Mouse (Mus musculus): ENCODE measurements around the gene Gm10722. TPM values are rescaled to one million over a fixed set of nuclear protein-coding genes. Genes with fewer than 3 reads are reported as not detected.
"Not testable (repeated sequence)": the region's sequence is repeated elsewhere in the genome, so short reads cannot be mapped to it uniquely, and the experiment has no call there.

The Gm10722 gene
- not detected in 2 replicates for polyA plus RNA-seq (2014; fragmentation: Nextera tagmentation; extraction: Ambion mirVana)

DNA sequence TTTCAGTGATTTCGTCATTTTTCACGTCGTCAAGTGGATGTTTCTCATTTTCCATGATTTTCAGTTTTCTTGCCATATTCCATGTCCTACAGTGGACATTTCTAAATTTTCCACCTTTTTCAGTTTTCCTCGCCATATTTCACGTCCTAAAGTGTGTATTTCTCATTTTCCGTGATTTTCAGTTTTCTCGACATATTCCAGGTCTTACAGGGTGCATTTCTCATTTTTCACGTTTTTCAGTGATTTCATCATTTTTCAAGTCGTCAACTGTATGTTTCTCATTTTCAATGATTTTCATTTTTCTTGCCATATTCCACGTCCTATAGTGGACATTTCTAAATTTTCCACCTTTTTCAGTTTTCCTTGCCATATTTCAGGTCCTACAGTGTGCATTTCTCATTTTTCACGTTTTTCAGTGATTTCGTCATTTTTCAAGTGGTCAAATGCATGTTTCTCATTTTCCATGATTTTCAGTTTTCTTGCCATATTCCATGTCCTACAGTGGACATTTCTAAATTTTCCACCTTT lies at the start of gene Gm10722:
Gm10722 (plus strand) TSS at position 478 of the 528 bp plus-strand sequence.
- H3K36me3 ChIP-seq (ENCODE audit: control insufficient read depth, insufficient read depth, low read length); H3K9ac ChIP-seq (ENCODE audit: low read length); ATAC-seq (ENCODE audit: insufficient read depth, low FRiP score, low TSS enrichment); H3K4me3 ChIP-seq (ENCODE audit: low read depth, low read length); H3K27me3 ChIP-seq (ENCODE audit: control insufficient read depth, insufficient read depth, low read length); H3K4me2 ChIP-seq (ENCODE audit: low read depth); H3K27ac ChIP-seq (ENCODE audit: low read depth, low read length); H3K4me1 ChIP-seq (ENCODE audit: control insufficient read depth, insufficient read depth, low read length); DNase-seq (ENCODE audit: low spot score); H3K9me3 ChIP-seq (ENCODE audit: control insufficient read depth, low read length): not testable (repeated sequence)
- 69% methylated on average over 12 of the region's 12 CpGs for WGBS

- WGBS, result 66% methylated on average over 8 of the region's 8 CpGs
- not testable (repeated sequence) for H3K9me3 ChIP-seq (ENCODE audit: control insufficient read depth, low read length); H3K27ac ChIP-seq (ENCODE audit: low read depth, low read length); H3K9ac ChIP-seq (ENCODE audit: low read length); H3K4me3 ChIP-seq (ENCODE audit: low read depth, low read length); H3K4me1 ChIP-seq (ENCODE audit: control insufficient read depth, insufficient read depth, low read length); H3K27me3 ChIP-seq (ENCODE audit: control insufficient read depth, insufficient read depth, low read length); H3K36me3 ChIP-seq (ENCODE audit: control insufficient read depth, insufficient read depth, low read length); DNase-seq (ENCODE audit: low spot score); H3K4me2 ChIP-seq (ENCODE audit: low read depth); ATAC-seq (ENCODE audit: insufficient read depth, low FRiP score, low TSS enrichment)
These were observed 284 bp downstream of the Gm10722 start for GRCm38 (mm10) chr9:3001006-3001405.

DNA sequence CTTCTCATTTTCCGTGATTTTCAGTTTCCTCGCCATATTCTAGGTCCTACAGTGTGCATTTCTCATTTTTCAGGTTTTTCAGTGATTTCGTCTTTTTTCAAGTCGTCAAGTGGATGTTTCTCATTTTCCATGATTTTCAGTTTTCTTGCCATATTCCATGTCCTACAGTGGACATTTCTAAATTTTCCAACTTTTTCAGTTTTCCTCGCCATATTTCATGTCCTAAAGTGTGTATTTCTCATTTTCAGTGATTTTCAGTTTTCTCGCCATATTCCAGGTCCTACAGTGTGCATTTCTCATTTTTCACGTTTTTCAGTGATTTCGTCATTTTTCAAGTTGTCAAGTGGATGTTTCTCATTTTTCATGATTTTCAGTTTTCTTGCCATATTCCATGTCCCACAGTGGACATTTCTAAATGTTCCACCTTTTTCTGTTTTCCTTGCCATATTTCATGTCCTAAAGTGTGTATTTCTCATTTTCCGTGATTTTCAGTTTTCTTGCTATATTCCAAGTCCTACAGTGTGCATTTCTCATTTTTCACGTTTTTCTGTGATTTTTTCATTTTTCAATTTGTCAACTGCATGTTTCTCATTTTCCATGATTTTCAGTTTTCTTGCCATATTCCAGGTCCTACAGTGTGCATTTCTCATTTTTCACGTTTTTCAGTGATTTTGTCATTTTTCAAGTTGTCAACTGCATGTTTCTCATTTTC lies 1.4 kb downstream of the Gm10722 start:
- not testable (repeated sequence) for H3K9ac ChIP-seq (ENCODE audit: low read length); H3K4me2 ChIP-seq (ENCODE audit: low read depth); H3K4me1 ChIP-seq (ENCODE audit: control insufficient read depth, insufficient read depth, low read length); H3K9me3 ChIP-seq (ENCODE audit: control insufficient read depth, low read length); H3K27me3 ChIP-seq (ENCODE audit: control insufficient read depth, insufficient read depth, low read length); H3K27ac ChIP-seq (ENCODE audit: low read depth, low read length); H3K36me3 ChIP-seq (ENCODE audit: control insufficient read depth, insufficient read depth, low read length); H3K4me3 ChIP-seq (ENCODE audit: low read depth, low read length); DNase-seq (ENCODE audit: low spot score)
- WGBS, result 55% methylated on average over 8 of the region's 11 CpGs
- peak; percentile 86 for ATAC-seq (ENCODE audit: insufficient read depth, low FRiP score, low TSS enrichment)

GRCm38 (mm10) chr9:3002794-3003396 lies 2.2 kb downstream of the Gm10722 start, which contains the start of gene Gm11168:
Gene Gm11168 (plus strand): TSS chr9:3003346.
- H3K4me1 ChIP-seq (ENCODE audit: control insufficient read depth, insufficient read depth, low read length); H3K9ac ChIP-seq (ENCODE audit: low read length); DNase-seq (ENCODE audit: low spot score); H3K4me2 ChIP-seq (ENCODE audit: low read depth); ATAC-seq (ENCODE audit: insufficient read depth, low FRiP score, low TSS enrichment); H3K27me3 ChIP-seq (ENCODE audit: control insufficient read depth, insufficient read depth, low read length); H3K4me3 ChIP-seq (ENCODE audit: low read depth, low read length); H3K36me3 ChIP-seq (ENCODE audit: control insufficient read depth, insufficient read depth, low read length); H3K27ac ChIP-seq (ENCODE audit: low read depth, low read length); H3K9me3 ChIP-seq (ENCODE audit: control insufficient read depth, low read length): not testable (repeated sequence)
- 76% methylated on average over 6 of the region's 14 CpGs for WGBS

DNA sequence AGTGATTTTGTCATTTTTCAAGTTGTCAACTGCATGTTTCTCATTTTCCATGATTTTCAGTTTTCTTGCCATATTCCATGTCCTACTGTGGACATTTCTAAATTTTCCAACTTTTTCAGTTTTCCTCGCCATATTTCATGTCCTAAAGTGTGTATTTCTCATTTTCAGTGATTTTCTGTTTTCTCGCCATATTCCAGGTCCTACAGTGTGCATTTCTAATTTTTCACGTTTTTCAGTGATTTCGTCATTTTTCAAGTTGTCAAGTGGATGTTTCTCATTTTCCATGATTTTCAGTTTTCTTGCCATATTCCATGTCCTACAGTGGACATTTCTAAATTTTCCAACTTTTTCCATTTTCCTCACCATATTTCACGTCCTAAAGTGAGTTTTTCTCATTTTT lies 5.5 kb downstream of the Gm10722 start:
- not testable (repeated sequence) for ATAC-seq (ENCODE audit: insufficient read depth, low FRiP score, low TSS enrichment); H3K9me3 ChIP-seq (ENCODE audit: control insufficient read depth, low read length); H3K36me3 ChIP-seq (ENCODE audit: control insufficient read depth, insufficient read depth, low read length); H3K9ac ChIP-seq (ENCODE audit: low read length); H3K27ac ChIP-seq (ENCODE audit: low read depth, low read length); H3K27me3 ChIP-seq (ENCODE audit: control insufficient read depth, insufficient read depth, low read length); H3K4me3 ChIP-seq (ENCODE audit: low read depth, low read length); DNase-seq (ENCODE audit: low spot score); H3K4me1 ChIP-seq (ENCODE audit: control insufficient read depth, insufficient read depth, low read length); H3K4me2 ChIP-seq (ENCODE audit: low read depth)
- 83% methylated on average over 1 of the region's 5 CpGs for WGBS

DNA sequence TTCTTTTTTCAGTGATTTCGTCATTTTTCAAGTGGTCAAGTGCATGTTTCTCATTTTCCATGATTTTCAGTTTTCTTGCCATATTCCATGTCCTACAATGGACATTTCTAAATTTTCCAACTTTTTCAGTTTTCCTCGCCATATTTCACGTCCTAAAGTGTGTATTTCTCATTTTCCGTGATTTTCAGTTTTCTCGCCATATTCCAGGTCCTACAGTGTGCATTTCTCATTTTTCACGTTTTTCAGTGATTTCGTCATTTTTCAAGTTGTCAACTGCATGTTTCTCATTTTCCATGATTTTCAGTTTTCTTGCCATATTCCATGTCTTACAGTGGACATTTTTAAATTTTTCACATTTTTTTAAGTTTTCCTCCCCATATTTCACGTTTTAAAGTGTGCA lies 5.9 kb downstream of the Gm10722 start:
- not testable (repeated sequence) for H3K27me3 ChIP-seq (ENCODE audit: control insufficient read depth, insufficient read depth, low read length); H3K27ac ChIP-seq (ENCODE audit: low read depth, low read length); H3K9ac ChIP-seq (ENCODE audit: low read length); DNase-seq (ENCODE audit: low spot score); H3K4me3 ChIP-seq (ENCODE audit: low read depth, low read length); H3K9me3 ChIP-seq (ENCODE audit: control insufficient read depth, low read length); H3K36me3 ChIP-seq (ENCODE audit: control insufficient read depth, insufficient read depth, low read length); H3K4me2 ChIP-seq (ENCODE audit: low read depth); H3K4me1 ChIP-seq (ENCODE audit: control insufficient read depth, insufficient read depth, low read length)
- WGBS, result 65% methylated on average over 7 of the region's 8 CpGs
- ATAC-seq (ENCODE audit: insufficient read depth, low FRiP score, low TSS enrichment), result peak; percentile 62

GRCm38 (mm10) chr9:3007272-3007671 lies 6.5 kb downstream of the Gm10722 start:
- not testable (repeated sequence) for H3K27ac ChIP-seq (ENCODE audit: low read depth, low read length); H3K36me3 ChIP-seq (ENCODE audit: control insufficient read depth, insufficient read depth, low read length); H3K9me3 ChIP-seq (ENCODE audit: control insufficient read depth, low read length); H3K9ac ChIP-seq (ENCODE audit: low read length); H3K4me3 ChIP-seq (ENCODE audit: low read depth, low read length); H3K4me1 ChIP-seq (ENCODE audit: control insufficient read depth, insufficient read depth, low read length); H3K4me2 ChIP-seq (ENCODE audit: low read depth); H3K27me3 ChIP-seq (ENCODE audit: control insufficient read depth, insufficient read depth, low read length)
- ATAC-seq (ENCODE audit: insufficient read depth, low FRiP score, low TSS enrichment), result peak; percentile 14; the same call in 1 of the 2 replicates
- 79% methylated on average over 6 of the region's 9 CpGs for WGBS
- peak; percentile 8 for DNase-seq (ENCODE audit: low spot score)

GRCm38 (mm10) chr9:3009331-3009730 lies 8.6 kb downstream of the Gm10722 start:
- H3K36me3 ChIP-seq (ENCODE audit: control insufficient read depth, insufficient read depth, low read length); H3K4me3 ChIP-seq (ENCODE audit: low read depth, low read length); H3K27ac ChIP-seq (ENCODE audit: low read depth, low read length); H3K4me1 ChIP-seq (ENCODE audit: control insufficient read depth, insufficient read depth, low read length); ATAC-seq (ENCODE audit: insufficient read depth, low FRiP score, low TSS enrichment); H3K27me3 ChIP-seq (ENCODE audit: control insufficient read depth, insufficient read depth, low read length); H3K4me2 ChIP-seq (ENCODE audit: low read depth); H3K9me3 ChIP-seq (ENCODE audit: control insufficient read depth, low read length); H3K9ac ChIP-seq (ENCODE audit: low read length); DNase-seq (ENCODE audit: low spot score): not testable (repeated sequence)
- WGBS, result no CpG with 5 or more reads among the region's 5 CpGs

All from neural tube, embryonic 11.5 days (tissue).